Mouse (Mus musculus) lung, postnatal 4 days (tissue): ENCODE data around the gene Hlf.
A peak's percentile ranks its signal among the peaks of the same experiment; 100 is the strongest.

ENCODE experiments used
- DNase-seq, 2 experiments: peaks; one replicate each; pipeline ENCODE4 v3.0.0; 2021

The Hlf gene

DNA sequence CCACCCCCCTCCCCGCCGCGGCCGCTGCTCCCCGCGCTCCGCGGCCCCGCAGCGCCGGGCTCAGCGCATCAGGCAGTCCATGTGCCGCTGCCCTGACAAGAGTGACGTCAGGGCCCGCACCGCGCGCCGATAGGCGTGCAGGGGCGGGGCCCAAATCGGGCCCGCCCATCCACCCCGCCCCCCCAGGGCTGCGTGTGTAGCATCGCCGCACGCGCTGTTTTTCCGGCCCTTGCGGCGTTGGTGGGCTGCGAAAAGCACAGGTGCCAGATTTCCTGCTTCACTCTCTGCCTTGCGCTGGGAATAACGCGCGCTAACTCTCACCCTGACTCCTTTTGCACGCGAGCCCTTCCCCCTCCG lies at the start of gene Hlf:
Gene Hlf, minus strand, starts transcription at position 79 of the 357 bp plus-strand sequence.
- DNase-seq = peak; percentile 89 to 93

DNA sequence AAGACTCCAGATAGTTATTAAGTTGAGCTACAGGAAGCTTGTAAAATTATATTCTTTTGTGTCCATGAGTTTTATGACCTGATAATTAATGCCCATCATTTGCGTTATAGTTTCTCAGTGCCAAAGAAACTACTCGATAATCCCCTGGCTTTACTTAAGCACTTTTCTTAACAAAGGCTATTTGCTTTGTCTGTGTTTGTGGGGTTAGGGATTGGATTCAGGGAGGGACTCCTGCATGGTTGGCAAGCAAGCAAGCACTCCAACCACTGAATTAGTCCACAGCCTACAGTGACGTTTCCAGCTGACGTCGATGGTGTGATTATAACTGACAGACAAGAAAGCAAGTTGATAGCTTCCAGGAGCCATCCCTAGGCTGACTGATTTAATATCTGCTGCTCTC lies 48.1 kb upstream of the Hlf start:
- no peak for DNase-seq

DNA sequence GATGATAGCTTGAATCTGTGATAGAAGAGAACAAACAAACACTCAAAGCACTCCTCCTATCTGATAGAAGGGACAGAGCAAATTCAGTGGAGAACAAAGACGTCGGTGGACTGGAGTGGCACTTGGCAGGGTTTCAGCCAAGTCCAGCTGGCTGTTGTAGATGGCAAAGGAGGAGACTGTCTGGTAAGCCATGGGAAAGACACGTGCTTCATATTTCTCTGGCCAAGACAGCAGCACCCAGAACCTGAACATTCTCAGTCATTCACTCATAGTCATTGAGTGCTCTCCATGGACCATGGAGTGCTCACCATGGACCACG lies 34.5 kb upstream of the Hlf start:
- DNase-seq = no peak

DNA sequence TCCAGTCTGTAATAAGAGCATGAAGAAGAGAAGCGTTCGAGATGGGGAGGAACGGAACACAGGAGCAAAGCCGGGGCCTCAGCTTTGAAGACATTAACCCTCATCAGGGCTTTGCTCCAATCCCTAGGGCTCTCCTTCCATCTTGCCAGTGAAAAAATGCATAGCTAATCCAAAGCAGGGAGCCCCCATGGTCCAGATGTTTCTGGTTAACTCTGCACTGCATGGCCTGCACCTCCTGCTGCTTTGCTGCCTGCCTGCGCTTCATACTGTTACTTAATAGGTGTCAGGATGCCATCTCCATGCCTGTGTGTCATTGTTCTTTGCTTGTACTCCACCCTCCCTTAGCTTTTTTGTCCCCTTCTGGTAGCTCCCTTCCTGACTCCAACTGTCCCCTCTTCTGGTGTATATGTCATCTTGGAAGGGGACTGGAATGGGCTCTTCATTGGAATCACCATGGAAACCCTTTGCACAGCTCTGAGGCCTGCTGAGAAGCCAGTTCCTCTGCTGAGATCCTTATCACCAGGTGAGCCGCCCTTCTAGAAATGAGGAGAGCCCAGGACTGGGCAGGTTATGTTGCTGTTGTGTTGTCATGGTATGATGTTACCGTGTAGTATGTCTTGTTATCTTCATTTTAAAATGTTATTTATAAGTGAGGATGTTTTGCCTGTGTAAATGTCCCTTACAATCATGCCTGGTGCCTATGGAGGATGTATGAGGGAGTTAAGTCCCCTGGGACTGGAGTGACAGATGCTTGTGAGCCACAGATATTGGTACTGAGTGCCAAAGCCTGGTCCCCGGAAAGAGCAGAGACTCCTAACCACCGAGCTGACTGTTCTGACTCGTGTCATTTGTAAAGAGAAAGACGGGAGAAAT lies 33.9 kb upstream of the Hlf start:
- DNase-seq = no peak

DNA sequence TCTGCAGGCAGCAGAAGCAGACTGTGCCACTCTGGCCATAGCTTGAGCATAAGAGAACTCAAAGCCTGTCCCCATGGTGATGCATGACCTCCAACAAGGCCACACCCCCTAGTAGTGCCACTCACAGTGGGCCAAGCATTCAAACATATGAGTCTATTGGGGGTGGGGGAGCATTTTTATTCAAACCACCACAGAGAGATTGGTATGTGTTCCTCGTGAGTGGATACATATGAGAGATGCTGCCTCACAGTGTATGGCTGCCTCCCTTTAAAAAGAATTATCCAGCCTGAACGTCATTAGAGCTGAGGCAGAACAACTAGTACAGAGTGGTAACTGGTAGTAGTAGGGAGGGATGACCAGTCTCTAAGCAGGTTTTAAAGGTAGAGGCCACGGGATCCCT lies 33.2 kb upstream of the Hlf start:
- no peak for DNase-seq

DNA sequence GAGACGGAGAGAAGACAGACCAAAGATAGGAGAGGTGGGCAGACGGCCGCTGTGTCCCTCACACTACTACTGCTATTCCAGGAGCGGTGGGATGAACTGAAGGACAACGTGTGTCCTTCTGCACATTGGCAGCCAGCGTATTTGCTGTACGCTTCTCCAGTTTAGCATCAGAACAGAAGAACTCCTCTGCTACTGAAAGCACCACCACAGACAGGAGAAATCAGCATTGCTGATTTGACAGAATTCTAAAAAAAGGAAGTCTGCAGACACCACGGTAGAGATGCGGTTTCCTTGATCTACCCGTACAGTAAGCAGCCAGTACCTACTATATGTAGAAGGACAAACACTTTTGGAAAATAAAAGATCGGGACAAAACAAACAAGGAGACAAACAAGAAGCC lies 29.0 kb upstream of the Hlf start:
- DNase-seq = no peak

DNA sequence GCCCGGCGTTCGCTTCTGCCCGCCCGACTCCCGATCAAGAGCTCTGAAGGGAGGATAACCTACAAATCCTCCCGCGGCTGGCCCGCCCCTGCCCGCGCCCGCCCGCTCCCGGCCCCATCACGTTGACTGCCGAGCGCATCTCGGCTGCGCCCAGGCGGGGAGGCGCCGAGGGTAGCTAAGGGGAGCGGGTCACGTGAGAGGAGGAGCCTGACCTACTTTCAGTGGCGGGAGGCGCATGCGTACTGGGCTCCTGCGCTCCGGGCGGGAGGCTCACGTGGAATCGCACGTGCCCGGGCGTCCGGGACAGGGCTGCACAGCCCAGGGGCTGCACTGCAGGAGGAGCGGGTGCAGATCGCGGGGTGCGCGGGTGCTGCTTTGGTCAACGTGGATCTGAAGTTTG lies 27.2 kb upstream of the Hlf start:
- DNase-seq = peak; percentile 95 to 97

DNA sequence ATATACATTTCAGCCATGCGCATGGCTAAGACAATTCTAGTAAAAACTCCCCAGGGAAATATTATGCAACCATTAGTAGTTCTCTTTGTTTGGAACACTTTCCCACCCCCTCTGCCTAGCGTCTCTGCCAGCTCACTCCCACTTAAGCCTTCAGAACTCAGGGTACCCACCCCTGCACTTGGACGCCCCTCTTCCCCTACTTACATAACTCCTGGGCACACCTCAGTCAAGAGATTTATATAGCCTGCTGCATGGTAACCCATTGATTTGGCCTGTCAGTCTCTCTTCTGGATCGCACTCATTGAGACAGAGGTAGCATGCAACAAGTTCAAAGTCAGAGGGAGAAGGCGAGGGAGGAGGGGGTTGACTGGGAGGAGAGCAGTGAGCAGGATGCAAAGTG lies 26.3 kb upstream of the Hlf start:
- DNase-seq = no peak

DNA sequence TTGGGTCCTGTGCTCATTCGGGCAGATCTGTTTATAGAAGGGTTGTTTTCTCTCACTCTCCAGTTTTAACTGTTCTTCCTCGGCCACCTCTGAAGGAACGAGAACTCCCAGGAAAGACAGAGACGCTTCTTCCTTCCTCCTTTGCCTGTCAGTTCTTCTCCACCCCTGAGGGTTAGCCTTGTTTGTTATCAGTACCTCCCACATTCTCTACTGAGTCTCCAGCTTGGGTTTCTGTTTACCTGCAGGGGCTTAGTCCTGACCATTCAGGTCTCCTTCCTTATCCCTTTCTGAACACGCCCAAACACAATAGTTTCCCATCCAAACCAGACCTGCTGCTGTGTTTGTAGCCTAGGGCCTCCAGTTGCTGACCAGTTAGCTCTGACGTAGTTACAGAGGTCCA lies 8.2 kb upstream of the Hlf start:
- no peak for DNase-seq

DNA sequence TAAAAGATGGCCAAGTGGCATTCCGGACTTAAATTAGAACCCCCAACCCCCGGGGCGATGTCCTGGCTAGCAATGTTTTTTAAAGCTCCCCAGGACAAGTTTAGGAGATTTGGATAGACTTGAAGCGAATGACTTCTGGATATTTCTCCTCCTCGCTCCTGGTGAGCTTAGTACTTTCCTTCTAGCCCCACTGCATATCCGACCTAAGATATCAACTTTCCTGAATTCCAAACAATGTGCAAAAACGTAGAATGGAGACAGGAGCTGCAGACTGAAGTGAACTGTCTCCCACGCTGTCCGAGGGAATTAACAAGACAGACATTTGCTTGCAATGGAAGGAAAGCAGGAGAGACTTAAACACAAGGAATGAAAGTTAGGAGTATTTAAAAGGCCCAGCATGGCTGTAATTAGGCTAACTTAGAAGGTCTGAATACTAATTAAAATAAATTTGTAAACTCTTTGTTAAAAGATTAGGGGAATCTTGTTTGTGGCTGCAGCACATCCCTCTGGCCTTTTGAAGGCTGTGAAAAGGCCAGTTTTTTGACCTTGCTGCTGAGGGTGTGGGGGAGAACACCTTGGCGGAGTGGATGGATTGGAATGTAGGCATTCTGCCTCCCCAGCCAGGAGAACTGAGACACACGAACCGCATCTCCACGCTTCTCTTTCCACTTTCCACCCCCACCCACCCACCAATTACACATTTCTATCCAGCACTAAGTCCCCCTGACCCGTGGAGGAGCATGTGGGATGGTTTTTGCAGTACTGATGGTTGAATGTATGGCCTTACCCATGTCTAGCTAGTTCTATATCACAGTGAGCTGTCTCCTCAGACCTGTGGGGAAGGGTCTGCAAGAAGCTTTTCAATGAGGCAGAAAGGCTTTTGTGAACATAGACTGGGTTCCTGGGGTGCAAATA lies 833 bp upstream of the Hlf start:
- DNase-seq = no peak

DNA sequence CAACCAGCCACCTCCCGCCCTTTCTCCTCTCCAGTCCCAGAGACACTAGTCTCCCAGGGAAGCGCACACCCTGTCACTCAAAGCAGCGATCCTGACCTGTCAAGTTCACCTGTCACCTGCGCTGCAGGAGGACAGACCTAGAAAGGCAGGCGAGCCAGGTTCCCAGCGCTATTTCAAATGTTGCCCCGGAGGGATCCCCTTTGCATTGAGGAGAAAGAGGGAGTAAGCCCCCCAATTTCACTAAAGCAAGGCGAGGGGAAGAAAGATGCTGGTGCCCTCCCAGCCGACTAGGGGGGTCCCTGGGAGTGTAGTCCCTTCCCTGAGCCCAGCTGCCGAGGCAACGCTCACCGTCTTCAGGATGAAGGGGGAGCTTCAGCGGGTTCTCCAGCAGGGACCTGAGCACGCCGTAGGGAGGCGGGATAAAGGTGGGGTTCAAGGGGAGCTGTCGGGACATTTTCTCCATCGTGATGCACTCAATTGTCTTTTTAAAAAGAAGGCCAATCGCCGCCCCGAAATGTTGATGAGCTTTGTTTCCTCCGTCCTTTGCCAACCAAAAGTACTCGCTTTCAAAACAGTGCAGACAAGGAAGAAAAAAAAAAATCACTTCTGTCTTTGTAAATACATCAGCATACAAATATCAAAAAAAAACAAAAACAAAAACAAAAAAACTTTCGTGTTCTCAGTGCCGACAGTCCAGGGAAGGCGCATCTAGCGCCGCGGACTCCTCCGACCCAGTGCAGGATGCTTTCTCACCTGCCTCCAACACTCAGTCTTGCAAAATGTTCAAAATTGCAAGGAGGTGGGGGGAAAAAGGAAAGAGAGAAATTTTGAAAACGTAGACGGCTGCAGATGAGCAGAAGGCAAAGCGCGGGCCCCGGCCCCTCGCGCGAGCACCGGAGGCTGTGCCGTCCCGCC lies 536 bp downstream of the Hlf start:
- DNase-seq = no peak

DNA sequence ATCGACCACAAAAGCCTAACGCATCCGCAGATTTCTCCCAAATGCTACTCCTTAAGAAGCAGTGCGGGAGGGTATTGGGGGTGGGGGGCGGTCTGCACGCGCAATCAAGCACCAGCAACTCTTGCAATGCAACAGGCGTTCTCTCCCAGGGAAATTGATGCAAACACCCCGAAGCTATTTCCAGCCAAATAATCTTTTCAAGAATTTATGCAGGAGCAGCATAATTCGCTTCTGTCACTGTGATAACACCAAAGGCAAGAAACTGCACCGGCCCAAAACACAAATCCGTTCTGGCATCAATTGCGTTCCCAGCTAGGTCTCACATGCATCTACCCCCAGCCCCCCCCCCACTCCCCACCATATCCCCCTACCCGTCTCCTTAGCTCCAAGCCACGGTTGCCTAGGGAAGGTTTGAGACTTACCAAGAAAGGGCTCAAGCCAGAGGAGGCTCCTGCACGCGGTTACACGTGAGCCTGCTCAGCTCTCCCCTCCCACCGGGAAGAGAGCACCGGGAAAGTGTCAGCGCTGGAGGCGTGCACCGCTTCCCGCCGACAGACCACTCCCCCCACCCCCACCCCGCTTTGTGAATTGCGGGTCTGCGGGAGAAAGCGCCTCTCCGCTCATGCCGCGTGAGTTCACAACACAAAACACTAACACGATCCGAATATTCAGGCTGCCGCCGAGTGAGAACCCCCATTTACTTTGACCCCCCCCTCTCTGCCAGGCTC lies 1.4 kb downstream of the Hlf start:
- peak in 1 of 2 experiments; percentile 46 for DNase-seq

DNA sequence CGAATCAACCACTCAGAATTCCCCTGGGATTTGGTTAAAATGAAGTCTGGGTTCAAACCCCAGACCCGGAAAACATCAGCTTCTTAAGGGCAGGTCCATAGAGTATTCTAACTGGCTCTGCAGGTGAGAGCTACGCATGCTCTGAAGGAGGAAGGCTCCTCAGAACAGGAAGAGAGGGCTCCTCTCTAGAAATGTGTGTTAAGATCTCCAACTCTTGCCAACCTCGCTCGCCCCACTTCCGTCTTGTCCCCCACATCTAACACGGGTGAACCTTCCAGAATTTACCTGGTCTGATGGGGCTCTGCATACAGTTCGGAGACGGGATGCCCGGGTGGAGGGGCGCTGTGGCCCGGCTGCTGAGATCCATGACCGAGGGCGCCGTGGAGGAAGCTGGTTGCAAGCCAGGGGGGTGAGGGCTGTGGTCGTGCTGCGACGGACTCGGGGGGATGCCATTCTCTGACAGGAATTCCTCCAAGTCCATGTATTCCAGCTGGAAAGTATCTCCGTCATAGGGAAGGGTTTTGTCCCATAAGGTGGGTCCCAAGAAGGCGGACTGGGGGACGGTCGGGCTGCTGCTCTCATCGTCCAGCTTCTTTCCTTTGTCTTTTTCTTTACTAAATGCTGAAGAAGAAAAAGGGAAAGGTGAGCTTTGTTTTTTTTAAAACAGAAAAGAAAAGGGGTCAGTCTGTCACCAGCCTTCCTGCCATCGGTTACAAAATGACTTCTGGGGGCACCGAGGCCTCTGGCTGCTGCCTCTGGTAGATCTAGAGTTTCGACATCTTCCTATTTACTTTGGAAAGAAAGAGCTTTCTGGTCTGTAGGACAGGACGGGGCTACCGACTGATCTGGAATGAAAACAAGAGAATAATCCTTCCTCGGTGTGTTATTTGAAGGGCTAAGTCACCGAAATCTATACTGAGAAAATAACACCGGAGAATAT lies 2.9 kb downstream of the Hlf start:
- no peak for DNase-seq

DNA sequence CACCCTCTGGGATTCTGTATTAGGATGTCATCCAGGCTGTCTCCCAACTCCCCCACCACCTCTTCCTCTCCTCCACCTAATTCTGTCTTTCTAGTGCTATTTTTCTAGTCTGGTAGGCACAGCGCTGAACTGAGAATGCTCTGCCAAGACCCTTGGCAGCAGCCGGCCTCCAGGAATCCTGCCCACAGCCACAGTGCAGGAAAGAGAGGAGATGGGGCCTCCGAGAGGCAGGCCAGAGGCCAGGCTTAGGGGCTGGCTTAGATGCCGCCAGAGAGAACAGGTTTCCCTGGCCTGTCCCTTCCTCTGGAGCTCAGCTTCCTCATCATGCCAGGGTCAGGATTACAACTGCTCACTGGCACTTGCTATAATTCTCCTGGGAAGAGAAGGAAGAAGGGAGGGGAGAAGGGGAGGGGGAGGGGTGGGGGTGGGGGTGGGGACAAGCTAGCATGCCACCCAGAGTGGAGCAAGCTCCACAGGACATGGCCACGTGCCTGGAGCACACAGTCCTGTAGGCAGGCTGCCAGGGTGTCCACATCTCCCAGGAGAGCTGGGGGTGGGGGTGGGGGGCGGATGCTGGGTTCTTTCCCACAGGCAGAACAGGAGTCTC lies 8.6 kb downstream of the Hlf start:
- peak; percentile 49 to 77 for DNase-seq

DNA sequence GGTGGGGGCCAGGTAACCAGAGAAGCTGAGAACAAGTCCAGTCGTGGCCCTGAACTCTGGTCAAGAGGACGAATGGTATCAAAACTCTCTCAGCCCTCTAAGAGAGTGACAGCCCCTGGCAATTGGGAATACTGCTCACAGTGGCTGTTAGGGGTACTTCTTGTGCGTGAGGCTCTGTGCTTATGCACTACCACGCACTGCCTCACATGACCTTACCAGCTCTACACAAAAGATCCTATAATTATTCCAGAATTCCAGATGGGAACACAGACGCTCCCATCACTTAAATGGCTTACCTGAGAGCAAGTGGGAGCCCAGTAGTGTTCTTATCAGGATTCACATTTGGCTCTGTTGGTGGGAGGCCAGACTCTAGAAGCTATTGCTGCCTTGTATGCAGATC lies 9.6 kb downstream of the Hlf start:
- DNase-seq = no peak

DNA sequence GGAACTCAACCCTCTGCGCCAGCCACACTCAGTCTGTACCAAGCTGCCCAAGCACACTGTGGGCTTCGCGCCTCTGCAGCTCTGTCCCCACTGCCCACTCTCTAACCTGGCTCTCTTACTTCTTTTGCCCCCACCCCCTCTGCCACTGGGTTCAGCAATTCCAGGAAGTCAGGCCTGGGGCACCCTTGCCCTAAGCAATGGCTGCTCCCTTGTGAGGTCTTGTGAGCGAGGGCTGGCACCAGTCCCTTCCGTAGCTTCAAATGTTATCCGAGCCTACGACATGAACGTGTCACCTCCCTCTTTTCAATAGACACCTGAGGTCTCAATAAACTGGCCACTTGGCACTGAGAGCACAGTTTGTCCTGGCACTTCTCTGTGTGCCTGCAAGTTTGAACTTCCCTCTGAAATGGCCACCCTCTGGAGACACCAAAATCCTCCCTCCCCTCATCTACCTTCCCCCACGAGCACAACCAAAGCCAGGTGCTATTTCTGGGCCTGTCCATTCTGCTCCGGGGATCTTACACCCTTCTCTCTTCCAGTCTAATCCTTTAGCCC lies 10.5 kb downstream of the Hlf start:
- no peak for DNase-seq

DNA sequence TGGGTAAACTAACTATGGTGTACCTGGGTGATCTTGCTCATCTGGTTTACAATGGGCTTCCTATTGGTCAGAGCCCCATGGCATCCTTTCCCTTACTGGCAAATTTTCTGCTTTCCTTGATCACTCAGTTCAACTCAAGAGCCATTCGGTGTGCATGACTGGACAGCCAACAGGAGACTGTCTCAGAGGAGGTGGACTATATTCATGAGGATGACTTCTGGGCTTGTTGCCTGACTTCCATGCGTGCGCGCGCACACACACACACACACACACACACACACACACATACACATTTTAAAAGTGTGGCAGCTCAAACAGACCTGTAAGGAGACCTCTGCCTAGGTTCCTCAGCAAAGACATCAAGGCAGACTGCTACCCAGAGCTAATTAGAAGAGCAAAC lies 12.7 kb downstream of the Hlf start:
- no peak for DNase-seq

DNA sequence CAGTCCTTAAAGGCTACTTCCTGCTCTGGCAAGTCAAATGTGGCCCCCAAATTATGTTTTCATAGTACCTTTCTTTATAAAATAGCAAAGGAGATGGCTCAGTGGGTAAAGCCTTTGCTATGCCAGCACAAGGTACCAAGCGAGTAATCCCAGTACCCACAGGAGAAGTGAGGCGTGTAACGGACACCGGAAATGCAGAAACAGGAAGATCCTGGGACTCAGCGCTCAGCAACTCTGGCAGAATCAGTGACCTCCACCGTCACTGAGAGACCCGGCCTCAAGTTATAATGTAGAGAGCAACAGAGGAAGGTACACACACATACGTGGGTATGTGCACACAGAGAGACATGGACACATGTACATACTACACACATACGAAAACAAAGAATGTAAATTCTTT lies 14.3 kb downstream of the Hlf start:
- DNase-seq = no peak

DNA sequence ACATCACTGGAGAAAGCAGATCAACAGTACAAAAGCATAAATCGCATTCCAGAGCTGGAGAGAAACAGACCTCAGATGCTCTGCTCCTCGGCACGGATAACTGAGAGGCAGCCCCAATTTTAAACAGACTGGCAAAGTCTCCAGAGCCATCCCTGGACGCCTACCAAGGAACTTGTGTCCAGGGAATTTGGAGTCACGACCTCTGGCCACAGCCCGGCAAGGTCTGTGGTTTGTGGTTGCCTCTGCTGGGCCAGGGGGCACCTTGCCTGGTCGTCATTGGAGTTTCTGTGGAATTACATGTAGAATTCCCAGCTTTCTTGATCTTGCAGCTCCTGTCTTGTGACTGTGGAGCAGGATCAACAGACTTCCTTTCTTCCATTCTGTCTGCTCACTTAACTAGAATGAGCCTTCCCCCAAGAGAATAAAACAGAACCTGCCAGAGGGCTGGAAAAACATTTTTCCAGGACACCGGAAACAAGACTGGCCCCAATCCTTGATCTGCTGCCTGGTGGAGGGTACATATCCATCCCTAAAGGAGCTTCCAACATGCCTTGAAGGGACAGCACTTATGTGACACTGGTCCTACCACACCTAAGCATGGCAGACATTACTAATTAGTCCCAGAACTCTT lies 19.1 kb downstream of the Hlf start:
- DNase-seq = peak in 1 of 2 experiments; percentile 42

DNA sequence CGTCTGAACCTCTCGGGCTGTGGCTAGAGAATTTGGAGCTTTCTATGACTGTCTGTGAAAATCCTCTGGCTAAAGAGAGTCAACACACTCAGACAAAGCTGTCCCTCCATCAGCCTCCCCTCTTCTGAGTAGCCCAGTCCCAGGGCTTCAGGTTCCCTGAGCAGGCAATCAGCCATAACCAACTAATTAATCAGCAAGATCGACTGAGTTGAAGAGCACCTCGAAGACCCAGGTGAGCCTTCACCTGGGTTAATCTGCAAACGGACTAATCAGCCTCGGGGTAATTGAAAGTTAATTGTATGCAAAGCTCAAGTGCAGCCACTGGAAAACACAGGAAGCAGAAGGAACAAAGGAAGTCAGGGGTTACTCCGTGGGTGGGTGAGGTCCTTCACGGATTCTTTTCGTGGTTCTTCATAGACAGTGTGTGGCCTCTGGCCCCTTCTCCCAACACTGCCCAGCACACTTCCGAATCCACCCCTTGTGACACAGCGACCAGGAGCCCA lies 19.9 kb downstream of the Hlf start:
- no peak for DNase-seq
